Mouse (Mus musculus) skeletal muscle tissue, adult 2 months (tissue): Measurements from ENCODE around the gene Fgb.

Experiments used
- DNase-seq: peaks from one replicate; pipeline ENCODE4 v3.0.0-alpha.2; 2012; ENCODE audit warnings: low read depth, low spot score

Fgb gene

DNA sequence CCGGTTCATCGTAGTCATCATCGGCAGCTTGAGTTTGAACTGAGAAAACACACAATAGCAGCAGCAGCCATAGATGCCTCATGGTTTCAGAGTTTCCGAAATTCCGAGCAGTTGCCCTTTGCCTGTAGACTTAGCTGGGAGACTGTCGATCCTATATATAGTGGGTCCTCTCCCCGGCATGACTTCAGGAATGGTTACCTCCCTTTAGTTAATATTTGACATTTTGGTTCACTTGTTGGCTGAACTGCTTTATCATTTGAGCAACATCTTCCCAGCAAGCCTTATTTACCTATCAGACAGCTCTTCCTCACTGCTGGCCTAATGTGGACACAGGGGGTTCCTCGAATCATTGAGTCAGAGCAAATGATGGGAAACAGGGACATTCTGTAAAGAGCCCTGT, at the start of gene Fgb:
TSS of gene Fgb (minus strand) at position 184 of the 400 bp plus-strand sequence.
- no peak for DNase-seq

GRCm38 (mm10) chr3:83099139-83099538, 49.5 kb upstream of the Fgb start:
- DNase-seq = no peak

- no peak for DNase-seq
Measured at GRCm38 (mm10) chr3:83098546-83099034, 48.9 kb upstream of the Fgb start.

- no peak for DNase-seq
Measured at GRCm38 (mm10) chr3:83097586-83097985, 47.9 kb upstream of the Fgb start.

DNA sequence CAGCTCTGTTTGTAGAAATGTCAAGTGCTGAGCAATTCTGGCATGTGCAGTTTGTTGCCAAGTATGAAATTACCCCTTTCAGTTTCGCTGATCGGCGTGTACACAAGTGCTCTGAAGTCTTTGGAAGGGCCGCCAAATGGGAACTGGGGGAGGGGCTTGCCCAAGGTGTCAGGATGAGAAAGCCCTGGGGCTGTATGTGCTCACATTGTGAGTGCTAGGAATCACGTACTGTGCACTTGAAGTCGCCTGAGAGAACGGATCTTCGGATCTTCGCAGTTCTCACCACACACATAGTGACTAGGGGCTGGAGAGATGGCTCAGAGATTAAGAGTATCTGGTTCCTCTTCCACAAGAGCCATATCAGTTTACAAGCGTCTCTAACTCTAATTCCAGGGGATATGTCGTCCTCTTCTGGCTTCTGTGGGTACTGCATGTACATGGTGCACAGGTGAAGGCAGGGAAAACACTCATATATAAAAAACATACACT, 30.9 kb upstream of the Fgb start:
- DNase-seq = peak; percentile 51

- DNase-seq = no peak
Measured at GRCm38 (mm10) chr3:83076563-83076962, 26.9 kb upstream of the Fgb start.

GRCm38 (mm10) chr3:83070231-83070630, 20.6 kb upstream of the Fgb start:
- no peak for DNase-seq

- DNase-seq = no peak
Measured at GRCm38 (mm10) chr3:83068869-83069268, 19.2 kb upstream of the Fgb start.

- no peak for DNase-seq
Measured at GRCm38 (mm10) chr3:83067920-83068319, 18.3 kb upstream of the Fgb start.

DNA sequence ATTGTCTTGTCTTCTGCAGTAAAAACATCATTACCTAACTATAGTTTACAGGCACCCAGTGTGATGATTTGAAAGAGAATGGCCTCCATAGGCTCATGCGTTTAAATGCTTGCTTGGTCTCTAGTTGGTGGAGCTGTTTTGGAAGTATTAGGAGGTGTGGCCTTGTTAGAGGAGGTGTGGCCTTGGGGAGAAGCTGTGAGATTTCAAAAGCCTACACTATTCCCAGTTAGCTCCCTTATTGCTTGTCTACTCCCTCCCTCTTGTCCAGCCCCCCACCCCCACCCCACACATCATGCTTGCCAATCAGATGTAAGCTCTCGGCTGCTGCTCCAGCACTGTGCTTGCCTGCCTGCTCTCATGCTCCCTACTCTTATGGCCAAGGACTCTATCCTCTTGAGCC, 7.4 kb upstream of the Fgb start:
- DNase-seq = no peak

DNA sequence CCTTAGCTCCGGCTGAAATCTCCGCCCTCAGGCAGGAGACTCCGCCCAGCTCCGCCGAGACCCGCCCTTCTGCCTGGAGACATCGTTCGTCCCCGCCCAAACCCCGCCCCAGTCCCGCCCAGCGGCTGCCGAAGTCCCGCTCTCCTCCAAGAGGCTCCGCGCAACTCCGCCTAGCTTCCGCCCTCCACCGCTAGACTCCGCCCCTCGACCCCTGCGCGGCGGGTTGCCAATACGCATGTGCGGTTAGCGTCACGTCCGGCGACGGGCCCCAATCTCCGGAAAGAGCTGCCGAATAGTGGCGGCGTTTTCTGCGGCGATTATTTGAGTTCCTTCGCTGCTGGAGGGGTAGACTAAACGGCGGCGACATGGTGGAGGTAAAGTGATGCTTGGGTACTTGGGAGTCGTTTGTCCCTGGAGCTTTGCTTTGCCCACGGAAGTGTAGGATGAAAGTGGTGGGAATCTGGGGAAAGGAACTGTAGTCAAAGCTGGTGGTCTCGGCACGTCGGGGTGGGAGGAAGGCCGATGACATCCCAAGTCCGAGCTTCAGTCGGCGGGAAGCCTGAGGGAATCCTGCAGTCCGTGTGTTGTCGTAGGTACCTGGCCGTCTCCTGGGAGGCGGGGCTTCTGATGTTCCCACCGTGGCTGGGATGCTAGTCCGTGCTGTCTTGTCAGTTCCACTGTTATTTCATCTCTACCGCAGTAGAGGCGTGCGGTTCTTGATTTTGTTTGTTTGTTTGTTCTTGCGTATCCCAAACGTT, 5.8 kb upstream of the Fgb start, which contains the start of gene Plrg1:
TSS of gene Plrg1 (plus strand) at position 242 of the 758 bp plus-strand sequence.
- peak; percentile 96 for DNase-seq

DNA sequence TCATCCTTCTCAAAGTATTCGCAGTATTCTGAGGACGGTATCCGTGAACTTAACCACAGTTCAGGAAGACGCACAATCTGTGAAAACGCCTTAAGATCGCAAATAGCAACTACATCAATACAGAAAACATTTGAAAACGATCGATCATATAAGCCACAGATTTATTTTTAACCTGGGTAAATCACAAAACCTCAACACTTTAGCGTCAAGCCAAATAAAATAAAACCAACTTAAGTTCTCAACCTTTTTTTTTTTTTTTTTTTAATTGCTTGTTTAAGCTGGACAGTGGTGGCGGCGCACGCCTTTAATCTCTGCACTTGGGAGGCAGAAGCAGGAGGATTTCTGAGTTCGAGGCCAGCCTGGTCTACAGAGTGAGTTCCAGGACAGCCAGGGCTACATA, 5.1 kb upstream of the Fgb start:
- DNase-seq = no peak

GRCm38 (mm10) chr3:83053758-83054157, 4.1 kb upstream of the Fgb start:
- no peak for DNase-seq

GRCm38 (mm10) chr3:83053126-83053525, 3.5 kb upstream of the Fgb start:
- DNase-seq = no peak

- DNase-seq = no peak
Measured at GRCm38 (mm10) chr3:83052102-83052501, 2.4 kb upstream of the Fgb start.

DNA sequence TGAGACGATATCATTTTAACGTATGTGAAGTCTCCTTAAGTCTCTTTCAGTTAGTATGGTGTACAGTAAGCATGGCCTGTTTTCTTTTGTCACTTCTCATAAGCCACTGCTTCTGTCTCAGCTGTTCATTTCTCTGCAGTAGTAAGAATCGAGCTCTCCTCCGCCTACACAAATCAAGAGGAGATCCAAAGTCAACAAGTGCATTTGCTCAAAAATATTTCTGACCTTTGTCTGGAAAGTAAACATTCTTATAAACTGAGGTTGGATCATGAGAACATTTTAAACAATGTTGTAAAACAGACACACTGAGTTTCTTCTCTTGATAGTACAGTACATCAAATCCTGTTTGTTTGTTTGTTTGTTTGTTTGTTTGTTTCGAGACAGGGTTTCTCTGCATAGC, 998 bp upstream of the Fgb start:
- no peak for DNase-seq

DNA sequence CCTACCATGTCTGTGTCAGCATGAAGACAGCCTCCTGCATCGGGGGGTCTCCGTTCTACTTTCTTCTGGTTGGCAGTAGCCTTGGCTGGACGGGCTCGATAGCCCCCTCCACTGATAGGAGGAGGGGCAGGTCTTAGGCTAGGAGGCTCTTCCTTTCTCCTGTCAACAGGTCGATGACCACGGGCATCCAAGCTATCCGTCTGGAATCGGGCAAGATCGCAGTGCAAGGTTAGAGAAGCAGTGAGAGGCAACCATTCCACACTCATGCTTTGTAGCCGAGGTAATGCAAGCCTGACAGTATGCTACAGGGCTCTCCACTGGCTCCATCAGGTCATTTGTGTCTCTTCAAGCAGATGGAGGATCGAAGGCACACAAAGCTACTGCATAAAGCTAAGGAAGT, 3.0 kb downstream of the Fgb start:
- no peak for DNase-seq

DNA sequence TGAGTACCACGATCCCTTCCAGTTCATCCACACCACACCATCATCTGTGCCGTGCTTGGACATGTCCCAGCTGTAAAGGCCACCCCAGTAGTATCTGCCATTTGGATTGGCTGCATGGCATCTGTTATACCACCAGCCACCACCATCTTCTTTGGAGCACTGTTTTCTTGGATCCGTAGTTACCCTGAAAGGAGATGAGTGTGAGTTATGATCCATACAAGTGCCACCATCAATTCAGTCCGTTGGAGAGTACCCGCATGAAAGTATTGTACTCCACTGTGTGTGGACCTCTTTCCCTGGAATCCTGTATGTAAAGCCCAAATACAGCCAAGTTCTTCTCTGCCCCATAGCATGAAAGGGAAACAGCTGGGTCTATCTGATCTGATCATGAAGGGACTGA, 7.2 kb downstream of the Fgb start:
- no peak for DNase-seq

DNA sequence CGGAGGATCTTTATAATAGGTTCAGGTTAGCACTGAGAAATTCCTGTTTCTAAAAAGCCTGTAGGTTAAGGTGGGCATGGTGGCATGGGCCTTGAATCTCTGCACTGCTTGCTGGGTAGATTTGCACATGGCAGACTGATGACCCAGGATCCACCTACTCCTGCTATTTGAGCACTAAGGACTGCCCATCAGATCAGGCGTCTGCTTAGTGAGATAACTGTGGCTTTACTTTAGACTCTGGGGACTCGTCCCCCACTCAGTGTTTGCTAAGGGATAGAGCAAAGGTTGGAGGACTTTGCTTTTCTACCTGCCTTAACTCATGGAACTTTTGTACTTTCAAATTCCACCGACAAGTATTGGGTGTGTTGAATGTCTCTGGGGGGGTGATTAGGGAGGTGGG, 10.0 kb downstream of the Fgb start:
- DNase-seq = no peak

GRCm38 (mm10) chr3:83038865-83039264, 10.8 kb downstream of the Fgb start:
- DNase-seq = no peak

- no peak for DNase-seq
Measured at GRCm38 (mm10) chr3:83033801-83034200, 15.9 kb downstream of the Fgb start.

DNA sequence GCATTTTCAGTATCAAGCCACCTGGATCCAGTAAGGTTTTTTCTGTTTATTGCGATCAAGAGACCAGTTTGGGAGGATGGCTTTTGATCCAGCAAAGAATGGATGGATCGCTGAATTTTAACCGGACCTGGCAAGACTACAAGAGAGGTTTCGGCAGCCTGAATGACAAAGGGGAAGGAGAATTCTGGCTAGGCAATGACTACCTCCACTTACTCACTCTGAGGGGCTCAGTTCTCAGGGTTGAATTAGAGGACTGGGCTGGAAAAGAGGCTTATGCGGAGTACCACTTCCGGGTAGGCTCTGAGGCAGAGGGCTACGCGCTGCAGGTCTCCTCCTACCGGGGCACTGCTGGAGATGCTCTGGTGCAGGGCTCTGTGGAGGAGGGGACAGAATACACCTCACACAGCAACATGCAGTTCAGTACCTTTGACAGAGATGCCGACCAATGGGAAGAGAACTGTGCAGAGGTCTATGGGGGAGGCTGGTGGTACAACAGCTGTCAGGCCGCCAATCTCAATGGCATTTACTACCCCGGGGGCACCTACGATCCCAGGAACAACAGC, 16.8 kb downstream of the Fgb start:
- no peak for DNase-seq

DNA sequence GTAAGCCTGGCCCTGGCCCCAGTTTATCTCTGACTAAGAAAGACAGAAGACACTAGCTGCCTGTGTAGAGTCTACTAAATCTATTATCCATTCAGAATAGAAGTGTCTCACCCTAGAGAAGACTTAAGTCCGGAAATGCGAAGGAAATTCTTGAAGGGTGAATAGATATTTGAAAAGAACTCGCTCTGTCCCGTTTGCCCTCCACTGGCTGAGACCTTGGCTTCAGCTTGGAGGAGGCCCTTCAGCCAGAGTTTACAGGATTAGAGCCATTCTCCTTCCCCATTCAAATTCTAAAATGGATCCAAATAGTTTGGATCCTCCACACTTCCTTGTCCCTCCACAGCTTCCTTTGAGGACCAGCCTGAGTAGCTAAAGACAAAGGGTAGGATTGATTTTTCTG, 19.3 kb downstream of the Fgb start:
- DNase-seq = no peak
